Mouse (Mus musculus): Measurements from ENCODE around the gene Stk31.
"Not testable (repeated sequence)": the region's sequence is repeated elsewhere in the genome, so short reads cannot be mapped to it uniquely, and the experiment has no call there.

Gene Stk31

DNA sequence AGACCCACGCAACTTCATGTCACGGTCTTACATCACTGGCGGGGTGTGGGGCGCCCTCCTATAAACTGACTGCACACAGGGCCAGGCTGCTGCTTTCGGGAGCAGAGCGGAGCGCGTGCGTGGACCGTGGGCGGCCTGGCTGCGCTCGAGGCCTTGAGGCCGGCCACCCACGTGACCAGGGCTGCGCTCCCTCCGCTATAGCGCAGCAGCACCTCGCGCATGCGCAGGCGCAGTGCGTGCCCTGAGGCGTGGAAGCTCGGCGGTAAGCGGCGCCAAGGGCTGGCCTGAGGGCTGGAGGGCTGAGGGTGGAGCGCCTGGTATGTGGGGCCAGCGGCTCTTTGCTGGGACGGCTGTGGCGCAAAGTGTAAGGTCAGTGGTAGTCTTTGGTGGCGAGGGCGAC lies at the start of gene Stk31:
Stk31 (plus strand) TSS at position 289 of the 400 bp plus-strand sequence.
- no peak for DNase-seq

DNA sequence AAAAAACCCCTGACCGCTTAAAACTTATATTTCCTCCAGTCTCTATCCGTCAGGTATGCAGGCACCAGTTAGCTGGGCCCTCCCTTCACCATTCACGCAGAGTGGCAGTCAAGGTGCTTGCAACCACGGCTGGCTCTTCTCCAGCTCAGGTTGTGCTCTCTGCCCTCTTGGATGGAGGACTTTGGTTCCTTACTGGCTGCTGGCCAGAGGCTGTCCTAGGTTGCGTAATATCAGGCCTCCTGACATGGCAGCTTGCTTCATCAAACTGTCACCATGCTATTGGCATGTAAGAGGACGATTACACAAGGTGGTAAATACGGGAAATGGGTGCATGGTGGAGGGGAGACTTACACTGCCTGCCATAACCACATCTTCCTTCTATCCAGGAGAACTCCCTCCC lies 45.6 kb upstream of the Stk31 start:
- peak; percentile 20 for DNase-seq

DNA sequence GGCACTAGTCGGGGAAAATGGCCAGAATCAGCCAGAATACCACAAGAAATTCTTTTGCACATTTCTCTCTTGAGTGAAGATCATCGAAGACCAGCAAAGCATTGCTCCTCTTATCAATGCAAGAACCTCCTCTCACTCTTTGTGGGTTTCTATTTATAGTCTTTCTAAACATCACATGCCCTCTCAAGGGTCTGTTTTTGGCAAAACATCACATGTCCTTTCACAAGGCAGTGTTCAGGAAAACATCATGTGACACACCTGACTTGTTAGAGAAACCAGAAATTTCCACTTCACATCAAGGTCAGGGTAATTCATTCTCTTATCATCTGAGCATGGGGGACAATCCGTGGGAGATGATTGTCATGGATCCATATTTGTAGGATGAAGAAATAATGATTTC lies 40.8 kb upstream of the Stk31 start:
- DNase-seq: no peak

DNA sequence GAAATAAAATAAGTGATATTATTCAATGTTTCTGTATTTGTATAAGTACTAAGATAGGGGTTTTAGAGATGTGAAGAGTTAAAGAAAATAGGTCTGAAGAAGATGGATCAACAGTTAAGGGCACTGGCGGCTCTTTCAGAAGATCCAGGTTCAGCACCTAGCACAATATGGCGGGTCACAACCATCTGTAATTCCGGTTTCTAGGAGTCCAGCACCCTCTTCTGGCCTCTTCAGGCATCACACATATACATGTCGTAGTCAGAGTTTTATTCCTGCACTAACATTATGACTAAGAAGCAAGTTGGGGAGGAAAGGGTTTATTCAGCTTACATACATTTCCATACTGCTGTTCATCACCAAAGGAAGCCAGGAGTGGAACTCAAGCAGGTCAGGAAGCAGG lies 40.2 kb upstream of the Stk31 start:
- no peak for DNase-seq

DNA sequence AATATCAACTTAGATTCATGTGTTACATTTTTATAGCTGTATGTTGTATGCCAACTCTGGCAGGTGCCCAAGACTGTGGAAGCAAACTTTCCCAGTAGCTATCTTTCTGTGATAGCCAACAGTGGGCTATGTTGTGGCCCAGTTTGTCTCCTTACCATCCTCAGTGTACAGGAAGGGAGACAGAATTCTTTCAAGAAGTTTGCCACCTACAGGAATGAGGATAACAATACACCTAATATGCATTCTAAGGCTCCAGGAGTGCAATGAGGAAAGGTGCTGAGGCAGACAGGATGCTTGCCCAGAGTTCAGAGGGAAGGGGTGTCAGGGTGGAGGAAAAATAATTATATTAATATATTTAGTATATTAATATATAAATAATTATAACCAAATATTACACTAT lies 35.0 kb upstream of the Stk31 start:
- no peak for DNase-seq

DNA sequence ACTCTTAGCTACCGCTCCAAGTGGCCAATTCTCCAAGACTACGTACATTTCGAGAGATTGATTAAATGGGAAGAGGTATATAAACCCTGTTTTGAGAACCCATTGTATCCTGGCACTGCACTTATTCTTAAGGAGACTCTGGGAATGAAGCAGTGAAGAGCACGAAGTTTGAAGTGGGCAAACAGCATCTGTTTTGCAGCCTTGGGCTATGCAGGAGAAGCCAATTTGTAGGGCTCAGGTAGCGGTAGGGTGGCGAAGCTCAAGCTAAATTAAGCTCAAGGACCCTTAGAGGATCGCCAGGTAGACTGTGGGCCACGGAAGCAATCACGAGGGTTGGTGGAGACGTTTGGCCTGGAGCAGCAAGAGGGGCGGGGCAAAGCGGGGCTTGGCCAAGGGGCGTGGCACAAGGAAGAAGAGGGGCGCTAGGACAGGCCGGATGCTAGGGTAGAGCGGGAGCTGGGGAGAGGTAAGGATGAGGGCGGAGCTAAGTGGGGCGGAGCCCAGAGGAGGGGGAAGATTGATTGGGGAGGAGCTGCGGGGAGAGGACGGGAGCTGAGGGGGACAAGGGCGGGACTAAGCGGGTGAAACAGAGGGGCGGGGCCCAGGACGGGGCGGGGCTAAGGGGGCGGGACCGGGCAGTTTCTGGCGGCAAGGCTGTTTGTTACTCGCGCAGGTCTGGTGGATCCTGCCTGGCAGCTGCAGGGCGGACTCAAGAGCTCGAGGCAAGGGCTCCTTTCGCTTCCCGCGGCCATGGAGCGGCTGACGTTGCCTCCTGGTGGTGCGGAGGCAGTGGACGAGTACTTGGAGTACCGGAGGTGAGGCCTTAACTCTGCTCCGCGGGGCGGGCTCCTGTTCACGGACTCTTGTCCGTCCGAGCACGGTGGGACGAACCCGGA lies 28.0 kb upstream of the Stk31 start, which contains the start of gene Fam221a:
Fam221a (plus strand) TSS at position 581 of the 896 bp plus-strand sequence.
- DNase-seq: peak; percentile 96

DNA sequence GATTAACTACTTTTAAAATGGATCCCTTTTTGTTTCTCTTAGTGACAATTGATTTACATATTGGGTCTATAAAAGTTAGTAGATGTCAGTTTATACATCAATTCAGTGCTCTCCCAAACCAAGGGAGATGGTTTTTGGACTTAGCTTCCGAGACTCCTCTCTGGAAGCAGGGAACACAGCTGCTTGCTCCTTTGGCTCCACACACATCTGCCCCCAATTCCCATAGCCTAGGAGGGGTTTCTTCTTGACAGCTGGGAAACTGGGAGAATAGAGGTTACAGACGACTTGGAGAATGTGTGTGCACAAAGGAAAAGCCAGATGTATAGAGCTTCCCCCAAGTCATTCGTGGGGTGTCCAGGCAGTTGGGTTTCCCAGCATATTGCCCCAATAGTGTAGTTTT lies 27.2 kb upstream of the Stk31 start:
- no peak for DNase-seq

DNA sequence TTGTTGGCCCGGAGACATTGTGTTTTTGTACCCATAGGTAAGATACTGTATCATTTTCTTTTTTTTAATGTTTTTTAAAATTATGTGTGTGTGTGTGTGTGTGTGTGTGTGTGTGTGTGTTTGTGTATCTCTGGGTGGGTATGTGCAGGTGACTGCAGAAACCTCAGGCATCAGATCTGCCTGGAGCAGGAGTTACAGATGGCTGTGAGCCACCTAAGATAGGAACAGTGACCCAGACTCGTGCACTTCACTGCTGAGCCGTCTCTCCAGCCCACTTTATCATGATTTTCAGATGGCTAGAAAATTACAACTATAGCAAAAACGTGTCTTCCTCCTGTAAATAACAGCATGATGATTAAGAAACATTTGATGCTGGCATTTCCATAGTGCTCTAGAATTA lies 22.7 kb upstream of the Stk31 start:
- DNase-seq: no peak

DNA sequence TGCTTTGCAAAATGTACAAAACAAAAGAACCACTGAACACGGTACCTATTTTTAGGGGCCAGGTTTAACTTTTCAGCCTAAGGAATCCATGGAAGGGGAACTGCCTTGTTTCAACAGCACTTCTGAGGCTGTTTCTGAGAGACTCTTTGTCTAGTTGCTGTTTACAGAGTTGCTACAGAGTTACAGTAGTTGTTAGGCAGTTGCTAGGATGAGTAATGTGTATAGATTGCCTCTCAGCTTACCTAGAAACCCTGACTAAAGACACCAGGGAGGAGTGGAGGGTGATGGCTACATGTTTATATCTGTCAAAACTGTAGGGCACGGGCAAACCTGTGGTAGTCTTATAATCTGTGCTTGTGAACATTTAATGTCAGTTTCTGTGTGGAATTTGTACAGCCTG lies 21.5 kb upstream of the Stk31 start:
- no peak for DNase-seq

DNA sequence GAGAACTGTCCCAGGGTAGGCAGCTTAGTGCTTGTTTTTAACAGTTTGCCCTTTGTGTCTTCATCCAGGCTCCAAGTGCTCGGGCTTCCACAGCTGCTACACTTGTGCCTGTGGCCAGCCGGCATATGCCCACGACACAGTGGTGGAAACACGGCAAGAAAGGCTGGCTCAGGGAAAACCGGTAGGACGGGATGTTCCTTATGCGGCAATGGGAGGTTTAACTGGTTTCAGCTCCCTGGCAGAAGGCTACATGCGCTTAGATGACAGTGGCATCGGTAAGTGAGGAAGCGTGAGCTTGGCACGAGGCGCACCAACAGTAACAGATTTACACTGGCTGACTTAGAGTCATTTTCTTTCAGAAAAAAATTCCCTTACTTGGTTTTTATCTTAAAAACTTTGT lies 17.1 kb upstream of the Stk31 start:
- DNase-seq: no peak

DNA sequence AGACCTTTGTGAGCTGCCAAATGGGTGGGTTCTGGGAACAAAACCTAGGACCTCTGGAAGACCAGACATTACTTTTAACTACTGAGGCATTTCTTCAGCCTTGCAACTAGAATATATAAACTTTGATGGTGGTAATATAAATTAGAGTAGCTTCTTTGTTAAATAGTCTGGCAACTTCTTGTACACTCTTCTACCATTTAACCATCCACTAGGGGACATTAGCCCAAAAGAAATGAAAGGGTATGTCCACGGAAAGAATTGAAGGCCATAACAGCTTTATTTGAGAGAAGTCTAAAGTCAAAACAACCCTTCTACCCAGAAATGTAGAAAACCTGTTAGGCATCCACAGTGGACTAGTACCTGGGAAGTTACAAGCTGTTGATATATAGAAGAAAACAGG lies 1.1 kb upstream of the Stk31 start:
- DNase-seq: no peak

DNA sequence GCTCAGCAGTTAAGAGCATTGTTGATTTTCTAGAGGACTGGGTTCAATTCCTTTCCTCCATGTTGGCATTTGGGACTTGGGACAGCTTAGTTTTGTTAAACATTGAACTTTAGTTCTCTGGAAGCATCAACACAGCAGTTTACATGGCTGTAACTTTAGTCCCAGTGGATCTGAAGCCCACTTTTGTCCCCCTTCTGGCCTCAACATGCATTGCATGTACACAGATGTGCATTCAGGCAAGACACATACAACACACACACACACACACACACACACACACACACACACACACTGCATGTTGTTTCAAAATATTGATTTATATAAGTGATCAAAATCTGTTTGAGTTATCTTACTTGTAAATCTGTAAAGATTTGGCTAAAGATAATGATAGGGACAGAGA lies 2.1 kb downstream of the Stk31 start:
- no peak for DNase-seq

DNA sequence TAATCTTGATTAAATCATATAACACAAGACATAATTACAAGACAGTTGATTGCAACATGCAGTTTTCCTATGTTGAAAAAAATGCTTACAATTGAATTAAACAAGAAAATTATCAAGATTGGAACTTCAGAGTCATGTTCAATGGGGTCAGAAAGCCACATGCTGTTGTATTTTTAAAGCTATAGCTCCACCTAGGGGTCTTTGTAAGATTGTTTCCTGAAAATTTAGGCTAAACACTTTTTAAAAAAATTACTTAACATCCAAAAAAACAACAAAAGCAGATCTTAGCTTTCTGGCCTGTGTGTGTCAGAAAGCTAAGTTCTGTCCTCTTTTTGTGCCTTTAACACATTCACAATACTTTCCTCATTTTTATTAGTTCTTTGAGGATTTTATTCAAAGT lies 3.0 kb downstream of the Stk31 start:
- no peak for DNase-seq

DNA sequence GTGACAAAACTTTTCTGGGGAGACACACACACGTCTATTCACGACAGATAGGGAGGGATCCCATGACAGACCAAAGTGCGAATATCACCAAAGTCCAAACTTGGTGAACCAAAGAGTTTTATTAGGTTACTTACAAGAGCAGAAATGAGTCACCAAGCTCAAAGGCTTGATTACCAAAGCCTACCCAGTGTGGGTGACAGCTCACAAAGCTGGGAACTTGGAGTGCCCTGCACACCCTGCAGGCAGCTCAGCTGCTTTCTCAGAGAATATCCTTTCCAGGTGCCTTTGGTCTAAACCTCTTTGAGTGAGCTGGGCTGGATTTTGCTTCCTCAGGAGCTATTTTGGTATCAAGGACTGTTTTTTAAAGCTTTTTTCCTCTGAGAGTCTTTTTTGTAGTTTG lies 15.4 kb downstream of the Stk31 start:
- DNase-seq: no peak

DNA sequence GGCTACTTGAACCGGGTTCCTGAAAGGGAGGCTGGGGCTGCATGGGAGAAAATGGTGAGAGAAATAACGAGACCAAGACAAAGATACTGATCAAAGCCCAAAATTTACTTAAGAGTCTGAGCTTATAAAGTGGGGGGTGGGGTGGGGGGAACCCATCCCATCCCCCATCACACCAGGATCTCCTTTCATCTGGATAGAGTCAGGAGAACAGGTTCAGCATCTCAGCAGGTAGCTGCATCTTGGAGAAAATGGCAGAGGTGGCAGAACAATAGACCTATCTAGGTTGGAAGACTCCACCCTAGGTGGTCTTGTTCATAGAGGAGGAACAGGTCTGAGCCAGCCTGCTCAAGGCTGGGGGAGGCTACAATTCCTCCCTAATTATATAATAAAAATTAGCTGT lies 17.6 kb downstream of the Stk31 start:
- not testable (repeated sequence) for DNase-seq

DNA sequence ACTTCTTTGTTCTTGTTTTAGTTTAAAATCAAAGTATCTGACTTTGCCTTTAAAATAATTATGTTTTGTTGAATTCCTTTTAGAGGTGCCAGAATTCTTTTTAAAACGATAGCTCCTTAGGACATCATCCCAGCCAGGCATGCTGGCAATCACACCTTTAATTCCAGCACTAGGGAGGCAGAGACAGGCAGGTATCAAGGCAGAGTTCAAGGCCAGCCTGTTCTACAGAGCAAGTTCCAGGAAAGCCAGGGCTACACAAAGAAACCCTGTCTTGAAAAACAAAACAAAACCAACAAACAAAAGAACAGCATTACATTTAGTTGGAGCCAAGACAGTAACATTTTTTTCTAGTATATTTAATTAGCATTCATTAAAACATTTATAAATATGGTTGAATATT lies 20.6 kb downstream of the Stk31 start:
- DNase-seq: no peak

DNA sequence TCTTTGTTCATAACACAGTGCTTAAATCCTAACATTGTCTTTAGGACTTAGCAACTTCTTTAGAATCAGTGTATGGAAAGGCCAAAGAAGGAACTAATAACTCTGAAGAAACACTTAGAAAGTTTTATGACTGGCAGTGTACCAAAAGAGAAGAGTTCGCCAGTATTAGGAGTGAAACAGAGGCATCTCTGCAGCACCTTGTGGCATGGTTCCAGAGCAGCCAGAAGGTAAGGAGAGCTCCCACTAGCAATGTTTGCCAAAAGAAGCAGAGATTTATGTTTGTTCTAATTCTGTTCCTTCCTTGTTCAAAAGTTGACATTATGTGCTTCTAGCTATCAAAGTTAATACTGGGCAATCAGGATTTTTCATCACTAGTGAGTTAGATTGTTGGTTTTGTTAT lies 41.9 kb downstream of the Stk31 start:
- DNase-seq: no peak

DNA sequence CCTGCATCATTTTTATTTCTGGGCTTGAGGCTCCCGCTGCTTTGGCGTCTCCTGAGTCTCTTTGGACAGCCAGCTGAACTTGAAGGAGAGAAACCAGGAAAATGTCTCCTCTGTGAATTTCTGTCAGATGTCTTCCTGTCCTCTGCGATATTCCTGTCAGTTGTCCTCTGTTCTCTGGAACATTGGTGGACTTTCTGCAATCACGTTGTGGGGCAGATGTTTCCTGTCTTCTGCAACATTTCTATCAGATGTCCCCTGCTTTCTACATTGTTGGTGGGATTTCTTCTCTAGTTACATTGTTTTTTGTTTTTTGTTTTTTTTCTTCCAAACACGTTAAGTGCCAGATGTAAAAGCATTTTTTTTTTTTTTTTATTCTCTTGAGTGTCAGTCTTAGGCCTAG lies 62.7 kb downstream of the Stk31 start:
- no peak for DNase-seq

DNA sequence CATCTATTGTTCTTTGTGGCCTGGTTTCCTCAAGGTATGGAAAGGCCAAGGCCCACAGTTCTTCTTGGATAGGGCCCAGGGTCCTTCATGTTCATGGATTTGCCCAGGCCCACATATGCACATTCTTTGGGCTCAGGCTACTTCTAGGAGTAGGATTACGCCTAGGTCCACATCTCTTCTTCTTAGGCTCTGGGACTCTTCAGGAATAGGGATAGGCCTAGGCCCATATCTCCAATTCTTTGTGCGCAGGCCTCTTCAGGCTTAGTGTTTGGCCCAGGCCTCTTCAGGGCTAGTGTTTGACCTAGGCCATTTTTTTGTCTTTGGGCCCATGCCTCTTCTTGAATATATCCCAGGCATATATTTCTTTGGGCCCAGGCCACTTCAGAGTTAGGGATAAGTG lies 87.8 kb downstream of the Stk31 start:
- no peak for DNase-seq

DNA sequence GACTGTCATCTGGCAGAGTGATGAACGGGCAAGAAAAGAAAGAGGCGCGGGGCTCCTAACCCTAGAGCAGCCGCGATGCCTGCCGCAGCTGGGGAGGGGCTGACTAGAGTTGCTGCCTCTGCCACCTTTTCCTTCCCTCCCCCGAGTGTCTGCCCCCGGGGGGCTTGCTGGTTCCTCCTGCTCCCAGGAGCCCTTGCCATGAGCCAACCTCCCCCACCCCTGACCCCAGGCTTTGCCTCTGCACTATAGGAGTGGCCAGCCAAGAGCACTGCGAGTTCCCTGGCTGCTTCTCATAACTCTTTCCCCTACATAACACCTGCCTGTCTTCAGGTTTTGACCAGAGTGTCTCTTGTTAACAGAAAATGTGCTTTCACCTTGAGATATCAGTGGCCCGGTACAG lies 96.1 kb downstream of the Stk31 start:
- DNase-seq: no peak

DNA sequence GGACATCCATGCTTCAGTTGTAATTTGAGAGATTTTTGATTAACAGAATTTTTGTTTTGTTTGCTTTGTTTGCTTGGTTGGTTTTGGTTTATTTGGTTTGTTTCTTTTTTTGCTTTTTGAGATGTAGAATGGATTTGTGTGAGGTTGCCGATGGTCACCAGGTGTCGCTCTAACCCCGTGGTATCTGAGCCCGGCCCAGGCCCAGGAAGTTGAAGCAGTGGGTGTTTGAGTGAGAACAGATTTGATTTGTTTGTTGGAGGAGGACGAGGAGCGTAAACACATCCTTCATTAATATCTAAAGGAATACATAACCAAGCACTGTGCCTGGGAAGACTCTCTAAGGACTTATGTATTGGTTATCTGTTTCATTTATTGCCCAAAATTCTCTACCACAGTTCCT lies 123.6 kb downstream of the Stk31 start:
- peak; percentile 37 for DNase-seq

Data from liver (tissue).